Mouse (Mus musculus) layer of hippocampus, postnatal 25 days (tissue): ENCODE results near the gene Fen1. TPM values are rescaled to one million over a fixed set of nuclear protein-coding genes. Genes with fewer than 3 reads are reported as not detected.

Source experiments
- DNase-seq, 2 experiments: peaks; one replicate each; pipeline ENCODE4 v3.0.0; 2022; ENCODE audit warnings: mixed read lengths in 2 of 2, low spot score in 1 of 2; ENCODE audit errors: extremely low spot score in 1 of 2
- total RNA-seq, 2 experiments: library from RNA; stranded (reverse); gene quantifications; 2 replicates each; pipeline ENCODE4 v1.2.3; 2021

The Fen1 gene
- total RNA-seq, 2 experiments from 2014 or later, result 9.1 to 9.4 TPM

DNA sequence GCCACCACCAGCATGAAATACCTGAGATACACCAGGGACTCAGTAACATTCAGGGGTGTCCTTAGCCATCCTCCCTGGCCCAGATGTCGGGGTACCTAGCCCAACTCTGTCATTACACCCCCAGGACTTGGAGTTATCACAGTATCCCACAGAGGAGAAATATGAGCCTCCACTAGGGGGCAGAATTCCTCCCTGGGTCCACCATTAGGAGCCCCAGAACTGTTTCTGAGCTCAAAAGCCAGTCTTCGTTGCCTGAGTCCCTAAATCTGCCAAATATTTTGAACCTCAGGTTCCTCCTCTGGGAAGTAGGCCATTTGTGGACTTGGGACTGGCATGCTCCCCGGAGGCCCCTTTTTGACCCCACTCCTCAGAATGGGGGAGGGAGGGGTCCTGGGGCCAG is 15.1 kb upstream of the Fen1 start:
- DNase-seq, result peak in 1 of 2 experiments; percentile 67

DNA sequence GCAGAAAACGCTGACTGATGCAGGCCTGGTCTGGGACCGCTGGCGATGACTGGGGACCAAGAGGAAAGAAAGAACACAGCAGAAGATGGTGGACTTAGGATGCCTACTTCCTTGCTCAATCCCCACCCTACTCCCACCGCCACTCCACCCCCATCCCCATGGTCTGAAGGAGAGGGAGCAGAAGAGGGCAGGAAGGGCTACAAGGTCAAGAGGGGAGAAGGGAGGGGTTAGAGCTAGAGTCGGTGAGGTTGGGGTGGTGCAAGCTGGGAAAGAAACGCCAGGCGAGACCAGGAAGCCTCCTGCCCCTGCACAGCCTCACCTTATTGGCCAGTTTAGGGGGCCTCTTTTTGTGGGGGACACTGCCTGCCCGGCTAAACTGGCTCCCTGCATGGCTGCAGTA is 12.1 kb upstream of the Fen1 start:
- no peak for DNase-seq

DNA sequence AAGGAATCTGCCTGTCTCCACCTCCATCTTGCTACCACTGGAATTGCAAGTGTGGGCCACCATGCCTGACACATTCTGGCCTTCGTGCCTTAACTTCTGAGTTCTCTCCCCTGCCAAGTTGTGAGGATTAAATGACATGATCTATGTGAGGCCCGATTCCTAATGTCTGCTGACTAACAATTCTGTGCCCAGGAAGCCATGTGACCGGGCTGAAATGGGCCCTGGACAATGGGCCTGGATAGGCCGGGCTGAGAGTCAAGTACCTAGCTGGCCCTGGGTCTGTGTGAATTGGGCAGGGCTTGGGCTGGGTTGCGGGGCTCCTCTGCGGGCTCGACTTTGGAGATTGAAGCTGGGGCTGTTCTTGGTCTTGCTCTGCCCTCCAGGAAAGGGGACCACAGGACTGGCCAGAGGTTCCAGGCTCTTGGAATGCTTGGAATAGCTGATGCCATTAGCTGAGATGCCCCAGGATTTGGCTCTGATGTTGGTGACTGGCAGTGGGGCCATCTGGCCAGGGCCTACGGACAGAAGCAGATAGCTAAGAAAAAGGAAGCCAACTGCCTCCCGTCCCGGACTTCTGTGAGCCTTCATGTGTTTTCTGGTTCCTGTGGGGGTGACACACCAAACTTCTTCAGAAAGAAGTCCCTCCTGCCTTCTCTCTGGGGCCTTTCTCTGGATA is 10.0 kb upstream of the Fen1 start:
- no peak for DNase-seq

DNA sequence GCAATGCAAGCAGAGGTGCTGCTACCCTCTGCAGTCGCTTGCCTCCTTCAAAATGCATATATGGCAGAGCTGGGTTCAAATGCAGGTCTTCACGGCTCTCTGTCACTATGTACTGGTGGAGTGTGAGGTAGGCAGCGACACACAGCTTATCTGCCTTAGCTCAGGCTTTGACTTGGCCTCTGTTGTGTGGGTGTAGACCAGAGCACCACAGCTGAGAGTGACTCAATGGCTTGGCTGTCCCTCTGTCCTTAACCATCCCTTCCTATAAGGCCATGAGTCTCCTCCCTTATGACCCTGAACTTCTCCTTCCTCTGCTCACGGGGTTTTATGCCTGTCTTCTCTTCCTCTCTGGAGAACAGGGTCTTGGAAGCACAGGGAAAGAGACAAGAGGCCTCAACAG is 6.9 kb upstream of the Fen1 start:
- no peak for DNase-seq

DNA sequence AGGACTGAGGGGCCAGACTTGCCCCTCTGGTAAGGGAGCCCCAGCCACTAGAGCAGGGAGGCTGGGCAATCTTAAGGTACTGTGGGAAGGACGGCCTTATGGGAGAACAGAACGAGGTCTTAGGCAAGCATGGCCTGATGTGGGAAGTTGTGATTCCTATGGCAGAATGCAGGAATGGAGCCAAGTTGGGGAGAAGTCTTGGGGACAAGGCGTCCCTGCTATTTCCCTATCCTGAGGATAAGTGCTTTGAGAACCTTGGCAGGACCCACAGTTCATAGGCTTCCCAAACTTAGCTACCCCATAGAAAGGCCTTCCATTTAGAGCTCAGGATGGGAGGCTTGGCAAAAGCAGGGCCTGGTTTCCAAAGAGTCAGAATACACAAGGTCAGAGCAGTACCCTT is 4.9 kb upstream of the Fen1 start:
- DNase-seq, result no peak

DNA sequence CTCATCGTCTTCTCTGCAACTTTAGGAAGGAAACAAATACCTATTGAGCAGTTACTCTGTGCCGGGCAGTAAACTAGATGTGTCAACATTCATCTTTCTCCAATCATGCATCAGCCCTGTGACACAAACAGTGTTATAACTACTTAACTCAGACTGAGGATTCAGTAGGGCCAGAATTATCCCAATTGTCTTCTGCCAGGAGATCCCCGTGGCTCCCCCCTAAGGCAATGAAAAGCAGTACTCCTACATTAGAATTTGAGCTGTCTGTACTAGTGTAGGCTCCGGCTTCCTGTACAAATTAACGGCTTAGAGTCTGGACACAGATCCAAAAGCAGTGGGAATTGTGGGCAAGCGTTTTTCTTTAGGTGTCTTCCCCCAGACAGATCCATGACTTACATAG is 1.1 kb upstream of the Fen1 start:
- no peak for DNase-seq

DNA sequence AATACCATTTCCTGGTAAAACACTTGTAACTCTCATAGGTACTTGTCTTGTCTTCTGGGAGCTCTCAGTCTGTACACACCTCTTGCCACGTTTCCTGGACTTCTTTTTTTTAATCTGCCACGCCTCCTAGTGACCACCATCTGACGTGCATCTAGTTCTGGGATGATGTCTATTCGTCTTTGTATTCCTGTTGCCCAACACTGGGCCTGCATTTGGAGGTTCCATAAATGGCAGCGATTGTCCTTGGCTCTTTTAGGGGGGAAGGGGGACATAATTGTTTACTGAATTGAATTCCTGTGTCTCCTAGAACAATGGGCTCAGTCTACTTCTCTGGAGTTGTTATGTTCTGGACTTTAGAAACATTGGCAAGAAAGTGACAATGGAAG is 640 bp upstream of the Fen1 start:
- peak in 1 of 2 experiments; percentile 24 for DNase-seq

DNA sequence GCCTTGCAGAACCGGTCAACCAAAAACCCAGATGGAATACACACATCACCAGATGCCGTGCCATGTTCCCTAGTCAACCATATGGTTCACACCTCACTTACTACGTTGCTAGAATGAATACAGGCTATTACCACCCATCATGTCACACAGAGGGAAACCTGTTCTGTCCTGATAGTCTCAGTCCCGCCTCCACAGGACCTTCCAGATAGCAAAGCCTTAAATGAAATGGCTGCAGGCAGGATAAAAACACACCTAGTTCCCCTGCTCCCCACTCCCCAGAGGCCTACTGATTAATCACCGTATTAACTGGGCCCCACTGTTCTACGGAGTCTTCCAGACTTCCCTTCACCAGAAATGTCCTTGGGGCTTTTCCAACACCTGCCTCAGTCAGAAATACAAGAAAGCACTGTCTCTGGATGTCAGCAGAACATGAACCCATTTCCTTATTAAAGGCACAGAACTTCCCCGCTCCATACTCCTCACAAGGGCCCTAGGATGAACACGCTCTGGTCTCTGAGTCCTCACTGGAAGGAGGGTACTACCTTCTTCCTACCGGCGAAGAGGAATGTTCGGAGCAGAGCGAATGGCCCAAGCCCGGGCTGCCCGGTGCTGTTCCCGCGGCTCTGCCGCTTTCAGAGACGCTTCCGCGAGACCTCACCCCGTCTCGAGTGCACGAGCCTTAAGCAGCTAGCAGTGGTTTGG is 672 bp downstream of the Fen1 start:
- no peak for DNase-seq

DNA sequence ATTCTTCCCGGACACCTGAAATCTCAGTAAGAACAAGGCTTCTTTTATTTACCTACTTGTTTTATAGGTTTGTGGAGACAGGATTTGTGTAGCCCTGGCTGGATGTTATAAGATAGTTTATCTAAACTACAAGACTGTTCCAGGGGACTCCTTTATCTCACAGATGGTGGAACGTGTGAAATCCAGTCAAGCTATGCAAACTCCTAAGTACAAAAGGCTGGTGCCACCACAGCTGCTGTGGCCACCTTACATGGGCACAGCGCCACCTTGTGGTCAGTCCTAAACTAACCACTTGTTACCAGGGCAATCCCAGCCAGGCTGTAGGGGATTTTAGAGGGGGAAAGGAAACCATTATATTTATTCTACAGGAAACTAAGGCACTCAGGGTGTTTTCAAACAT is 5.2 kb downstream of the Fen1 start:
- DNase-seq, result peak; percentile 71 to 92

DNA sequence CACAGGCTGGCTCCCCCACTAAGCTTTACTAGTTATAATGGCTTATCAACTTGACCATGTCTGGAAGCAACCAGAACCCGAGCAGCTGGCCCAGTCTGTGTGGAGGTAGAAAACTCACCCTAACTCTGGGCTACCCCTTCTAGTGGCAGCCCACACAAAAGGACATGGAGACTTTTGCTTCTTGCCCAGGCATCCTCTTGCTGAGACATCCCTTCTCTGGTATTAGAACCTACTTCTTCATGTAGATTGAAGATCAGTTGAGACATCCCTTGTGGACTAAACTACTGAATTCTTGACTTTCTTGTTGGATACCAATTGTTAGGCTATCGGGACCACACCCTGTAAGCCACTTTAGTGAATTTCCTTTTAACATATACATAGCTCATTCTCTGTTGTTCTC is 5.7 kb downstream of the Fen1 start:
- no peak for DNase-seq

DNA sequence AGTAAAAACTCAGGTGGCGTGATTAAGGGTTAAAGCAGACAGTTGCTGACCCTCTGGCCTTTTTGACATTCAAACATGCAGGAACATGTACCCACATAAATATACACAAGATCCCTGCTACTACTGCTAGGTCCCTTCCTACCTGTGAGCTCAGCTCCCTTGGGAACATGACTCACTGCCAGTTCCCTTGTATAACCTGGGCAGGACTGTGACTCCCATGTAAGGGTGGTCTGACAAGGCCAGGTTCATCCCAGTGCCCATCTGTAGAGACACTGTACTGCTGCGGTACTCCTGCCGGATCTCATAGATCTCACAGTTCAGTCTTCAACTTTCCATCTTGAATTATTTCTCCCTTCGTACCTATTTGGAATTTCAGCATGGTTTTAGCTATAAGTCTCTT is 6.8 kb downstream of the Fen1 start:
- no peak for DNase-seq

DNA sequence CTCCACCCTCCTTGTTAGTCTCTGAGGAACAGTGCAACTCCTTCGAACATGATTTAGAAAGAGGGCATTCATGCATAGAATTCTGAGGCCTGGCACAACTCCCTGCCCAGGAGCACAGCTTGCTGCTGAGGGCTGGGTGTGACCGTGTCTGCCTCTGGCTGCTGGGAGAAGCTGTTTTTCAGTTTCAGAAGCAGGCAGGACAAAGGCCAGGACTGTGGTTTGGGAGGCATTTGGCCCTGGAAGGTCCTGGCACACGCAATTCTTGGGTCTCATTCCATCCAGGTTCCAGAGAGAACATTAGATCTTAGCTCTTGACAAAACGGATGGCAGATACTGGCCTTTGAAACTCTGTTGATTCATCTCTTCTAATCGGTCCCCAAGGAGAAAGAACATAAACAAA is 8.7 kb downstream of the Fen1 start:
- no peak for DNase-seq

DNA sequence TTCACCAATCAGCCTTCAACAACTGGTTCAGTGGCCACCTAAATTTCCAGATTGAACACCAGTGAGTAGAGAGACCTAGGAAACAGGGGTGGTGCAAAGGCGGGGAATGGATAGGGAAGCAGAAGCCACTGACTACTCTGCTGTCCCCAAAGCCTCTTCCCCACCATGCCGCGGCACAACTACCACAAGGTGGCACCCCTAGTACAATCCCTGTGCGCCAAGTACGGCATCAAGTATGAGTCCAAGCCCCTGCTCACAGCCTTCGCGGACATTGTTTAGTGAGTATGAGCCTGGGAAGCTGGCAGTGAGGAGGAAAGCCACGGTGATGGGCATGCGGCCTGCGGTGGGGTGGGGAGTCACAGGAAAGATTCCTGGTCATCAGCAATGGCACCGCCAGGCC is 9.6 kb downstream of the Fen1 start:
- DNase-seq, result no peak

DNA sequence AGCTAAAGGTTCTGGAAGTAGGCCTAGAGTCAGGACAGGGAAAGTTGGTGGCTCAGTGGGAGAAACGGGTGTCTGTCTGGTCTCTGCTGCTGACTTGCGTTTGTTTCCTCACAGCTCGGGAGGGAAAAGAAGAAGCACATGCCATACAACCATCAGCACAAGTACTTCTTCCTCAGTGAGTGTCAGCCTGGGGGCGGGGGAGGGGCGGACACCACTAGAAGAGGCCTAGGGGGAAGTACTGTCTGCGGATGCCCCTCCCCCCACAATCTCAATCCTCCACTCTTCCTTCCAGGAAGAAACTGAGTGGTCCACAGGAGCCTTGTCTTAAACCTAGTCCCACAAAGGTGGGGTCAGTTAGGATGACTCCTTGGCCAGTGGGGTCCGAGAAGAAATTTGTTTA is 12.6 kb downstream of the Fen1 start:
- DNase-seq, result no peak

DNA sequence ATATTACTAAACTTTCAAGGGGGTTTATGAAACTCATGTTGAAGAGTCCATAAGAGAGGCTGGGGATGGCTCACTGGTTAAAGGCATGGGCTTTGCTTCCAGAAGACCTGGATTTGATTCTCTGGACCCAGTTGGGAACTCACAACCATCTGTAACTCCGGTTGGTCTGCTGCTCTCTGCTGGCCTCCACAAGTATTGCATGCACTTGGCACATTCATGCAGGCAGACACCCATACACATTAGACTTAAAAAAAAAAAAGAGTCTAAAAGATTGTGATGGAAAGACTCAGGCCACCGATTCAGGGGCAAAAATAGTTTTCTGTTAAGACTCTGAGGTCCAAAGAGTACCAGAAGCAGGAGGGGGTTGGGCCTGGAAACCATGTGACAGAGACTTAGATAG is 13.2 kb downstream of the Fen1 start:
- DNase-seq, result peak in 1 of 2 experiments; percentile 79

DNA sequence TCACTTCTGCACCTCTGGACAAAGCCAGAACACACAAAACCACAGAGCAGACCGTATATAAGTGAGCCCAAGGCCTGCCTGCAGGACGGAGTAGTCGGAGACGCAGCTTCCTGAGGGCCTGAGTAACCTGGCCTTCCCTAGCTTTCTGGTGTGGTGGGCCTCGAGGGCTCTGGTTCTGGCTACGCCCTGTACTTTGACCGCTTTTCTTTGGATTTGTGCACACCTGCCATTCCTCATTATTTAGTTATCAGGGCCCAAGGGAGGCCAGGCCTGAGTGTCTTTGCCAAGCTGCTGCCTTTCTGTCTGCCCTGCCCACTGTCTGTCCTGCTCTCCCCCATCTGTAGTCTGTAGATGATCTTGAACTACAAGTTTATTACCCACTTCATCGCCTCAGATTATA is 14.0 kb downstream of the Fen1 start:
- no peak for DNase-seq

DNA sequence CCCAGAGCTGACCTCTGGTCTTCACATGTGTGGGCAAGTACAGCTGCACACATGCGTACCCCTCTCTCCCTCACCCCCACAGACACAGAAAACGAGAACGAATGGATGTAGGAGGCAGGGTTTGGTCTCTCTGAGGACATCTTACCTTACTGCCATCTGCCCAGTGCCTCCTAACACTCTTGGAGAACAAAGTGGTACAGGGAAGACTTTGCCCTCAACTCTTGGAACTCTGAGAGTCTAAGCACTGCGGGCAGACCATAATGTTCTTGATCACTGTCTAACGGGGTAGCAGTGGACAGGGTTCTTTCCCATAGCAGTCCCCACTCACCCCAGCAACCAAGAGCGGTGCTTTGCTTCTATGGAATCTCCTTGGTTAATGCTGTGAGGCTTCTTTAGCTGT is 14.9 kb downstream of the Fen1 start:
- no peak for DNase-seq

DNA sequence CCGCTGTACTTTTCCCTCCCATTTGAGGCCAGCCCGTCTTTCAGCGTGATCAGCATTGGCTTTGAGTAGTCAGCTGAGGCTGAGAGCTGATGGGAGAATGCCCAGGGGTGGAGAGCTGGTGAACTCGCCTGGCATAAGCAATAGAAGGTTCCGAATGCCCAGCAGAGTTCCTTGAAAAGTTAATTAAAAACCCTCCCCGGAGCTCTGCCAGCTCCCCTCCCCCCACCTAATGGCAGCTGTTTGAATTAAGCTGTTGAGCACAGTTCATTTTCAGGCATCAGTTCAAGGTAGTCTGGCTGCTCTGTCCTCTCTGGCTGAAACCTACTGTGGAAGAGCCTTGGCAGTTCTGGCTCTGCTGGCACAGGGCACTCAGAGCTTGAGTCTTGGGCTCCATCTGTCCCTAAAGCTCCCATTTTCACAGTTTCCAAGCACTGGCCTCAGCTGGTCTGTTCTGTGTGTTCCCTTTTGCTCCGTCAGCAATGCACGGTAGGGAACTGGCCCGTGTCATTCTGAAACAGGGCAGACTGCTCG is 15.6 kb downstream of the Fen1 start:
- peak in 1 of 2 experiments; percentile 70 for DNase-seq

DNA sequence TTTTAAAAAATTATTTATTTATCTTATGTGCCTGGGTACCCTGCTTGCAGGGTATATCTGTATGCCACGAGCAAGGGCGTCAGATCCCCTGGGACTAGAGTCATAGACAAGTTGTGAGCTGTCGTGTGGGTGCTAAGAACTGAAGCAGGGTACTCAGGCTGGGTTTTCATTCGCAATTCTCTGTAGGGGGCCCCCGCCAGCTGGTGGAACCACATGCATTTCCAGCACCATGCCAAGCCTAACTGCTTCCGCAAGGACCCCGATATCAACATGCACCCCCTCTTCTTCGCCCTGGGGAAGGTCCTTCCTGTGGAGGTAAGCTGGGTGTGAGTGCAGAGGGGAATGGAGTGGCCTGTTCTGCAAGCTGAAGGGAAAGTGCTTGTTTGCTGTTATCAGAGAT is 17.4 kb downstream of the Fen1 start:
- no peak for DNase-seq

DNA sequence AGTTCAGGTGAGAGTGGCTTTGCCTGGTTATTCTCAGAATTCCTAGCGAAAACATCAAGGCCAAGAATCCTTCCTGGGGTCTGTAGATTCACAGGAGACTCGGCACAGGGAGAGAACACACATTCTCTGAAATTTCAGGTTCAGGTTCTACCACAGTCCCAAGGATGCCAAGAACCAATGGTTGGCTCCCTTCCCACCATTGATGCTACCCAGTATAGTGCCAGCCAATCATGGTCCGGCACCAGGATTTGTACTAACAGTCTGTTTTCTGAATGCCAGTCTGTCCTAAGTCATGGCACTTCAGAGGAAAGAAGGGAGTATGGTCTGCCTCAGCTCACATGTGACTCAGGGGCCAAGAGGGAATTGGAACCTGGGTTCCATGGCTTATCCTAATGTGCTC is 18.1 kb downstream of the Fen1 start:
- DNase-seq, result no peak

DNA sequence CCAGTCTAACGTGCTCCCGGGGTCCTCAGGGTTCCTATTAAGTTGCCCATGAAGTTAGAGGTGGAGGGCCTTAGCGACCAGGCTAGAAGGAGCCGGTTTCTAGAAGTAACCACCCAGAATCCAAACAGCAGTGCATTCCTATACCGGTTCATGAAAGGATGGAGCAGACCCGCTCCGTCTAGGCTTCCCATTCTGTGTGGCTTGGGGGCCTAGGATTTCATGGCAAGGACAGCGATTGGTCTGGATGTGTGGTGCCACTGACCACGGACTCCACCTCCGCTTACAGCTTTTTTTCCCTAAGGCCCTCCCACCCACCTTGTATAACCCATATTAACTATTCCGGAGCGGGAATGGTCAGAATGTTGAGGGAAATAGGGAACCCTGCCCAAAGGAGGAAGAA is 19.9 kb downstream of the Fen1 start:
- peak in 1 of 2 experiments; percentile 40 for DNase-seq

DNA sequence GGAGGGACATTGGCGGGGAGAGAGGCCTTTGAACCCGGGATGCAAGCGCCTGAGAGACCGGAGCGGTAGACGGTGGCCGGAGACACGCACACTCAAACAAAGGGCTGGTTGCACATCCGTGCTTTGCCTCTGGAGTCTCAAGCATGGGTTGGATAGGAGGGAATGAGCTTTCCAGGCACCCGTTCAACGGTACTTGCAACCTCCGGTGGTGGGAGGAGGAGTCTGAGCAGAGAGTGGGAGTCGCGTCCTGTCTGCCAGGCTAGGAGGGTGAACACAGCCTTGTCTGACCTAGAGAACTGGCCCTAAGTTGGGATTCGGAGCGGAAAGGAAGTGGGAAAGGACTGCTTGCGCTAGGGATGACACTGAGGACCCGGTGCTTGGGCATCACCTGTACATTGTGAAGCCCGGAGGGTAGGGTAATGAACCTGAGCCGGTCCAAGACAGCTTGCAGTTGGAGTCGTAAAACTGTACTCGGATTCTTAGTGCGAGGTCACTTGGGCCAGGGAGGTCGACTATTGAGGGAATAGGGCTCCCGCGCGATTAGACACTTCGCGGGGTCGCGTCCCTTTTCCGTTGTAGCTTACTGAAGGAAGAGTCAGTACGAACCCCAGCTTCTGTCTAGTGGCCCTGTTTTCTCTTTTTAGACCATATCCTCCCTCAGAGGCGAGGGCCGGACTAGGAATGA is 20.5 kb downstream of the Fen1 start:
- peak; percentile 59 to 61 for DNase-seq
